Comparison of ENCODE assay signal across 17 mouse cellular contexts in genomic region chr7:48261511-48261910, GRCm38 (mm10).
DNase-seq lines count a peak whose midpoint lies in the region; ATAC-seq lines count a peak whose summit lies in the region.
"Had no signal": no experiment of that assay in that cellular context is flagged by ENCODE, and none has a peak within 500 bp of the region (broad histone marks: within the 10 kb centered on the region; RNA-seq: fewer than 3 reads in every experiment).

No protein-coding gene starts in this region.

- no peak for ATAC-seq in activated CD4-positive, CD25-positive, alpha-beta regulatory T cell, adult 4 months
- ATAC-seq: CD4-positive, CD25-positive, alpha-beta regulatory T cell, adult 4 months; Patski had no signal

- peak; percentile 97 for DNase-seq in Muller cell, postnatal 12 days (ENCODE audit: inconsistent ontology term)
- DNase-seq: adrenal gland, adult 2 months; adrenal gland, adult 8-10 months; adrenal gland, postnatal 10 days; adrenal gland, postnatal 14 days; adrenal gland, postnatal 25 days; adrenal gland, postnatal 36 days; B cell, adult 2 months; cerebellum, adult 11 months; cerebellum, adult 11-12 months; cerebellum, adult 18-20 months; cerebellum, adult 2 months; cerebellum, adult 8-10 months; cerebellum, adult 9-10 months had no signal
